Mouse (Mus musculus) left cerebral cortex, adult 2 months (tissue): ENCODE measurements around the gene Rab11fip4. TPM values are rescaled to one million over a fixed set of nuclear protein-coding genes. Genes with fewer than 3 reads are reported as not detected.

Source experiments
- DNase-seq, 2 experiments: peaks; one replicate each; pipeline ENCODE4 v3.0.0; 2021 to 2022; ENCODE audit warnings: low spot score in 2 of 2, mixed read lengths in 1 of 2; ENCODE audit errors: extremely low spot score in 1 of 2
- H3K27ac ChIP-seq: fragments of 200-600 bp; 2 replicates; pipeline ENCODE4 v1.8.1; 2022
- H3K4me3 ChIP-seq: fragments of 200-600 bp; 2 replicates; pipeline ENCODE4 v1.8.1; 2022
- CTCF ChIP-seq: fragments of 200-600 bp; IDR thresholded peaks from 2 replicates; pipeline ENCODE4 v1.8.1; 2022; ENCODE audit warnings: antibody characterized with exemption, mild to moderate bottlenecking, moderate library complexity
- intact Hi-C: fragments of 180-260 bp; cut with DNase I; formaldehyde crosslinking; loops from one replicate; pipeline ENCODE4 v1.15.1; 2025
- total RNA-seq, 2 experiments: library from RNA; stranded (reverse); gene quantifications; 2 replicates each; pipeline ENCODE4 v1.2.3; 2021

Rab11fip4 gene
- total RNA-seq, 2 experiments from 2014 or later = 246 to 249 TPM

DNA sequence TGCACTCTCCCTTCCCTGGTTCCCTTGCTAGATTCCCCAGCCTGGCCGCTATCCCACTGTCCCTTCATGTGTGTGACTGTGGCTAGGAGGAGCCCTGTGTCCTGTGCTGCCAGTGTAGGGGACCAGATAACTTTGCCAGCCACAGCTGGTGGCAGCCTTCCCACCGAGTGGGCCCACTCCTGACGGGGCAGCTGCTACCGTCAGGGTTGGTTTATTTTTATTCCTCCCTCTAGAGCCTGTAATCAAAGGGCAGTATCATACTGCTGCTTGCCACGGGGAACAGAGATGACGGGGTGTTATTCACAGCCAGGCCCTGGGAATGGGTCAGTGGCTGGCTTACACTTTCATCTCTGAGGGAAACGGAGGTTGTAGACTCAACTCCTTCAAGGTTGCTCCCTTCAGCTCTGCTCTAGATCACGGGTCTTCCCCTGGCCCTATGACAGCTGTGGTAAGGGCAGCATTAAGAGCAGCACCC, 53.7 kb downstream of the Rab11fip4 start:
- intact Hi-C loops = no loop called here
- no peak overlapping the region; the same call in 1 of the 2 replicates for H3K27ac ChIP-seq

DNA sequence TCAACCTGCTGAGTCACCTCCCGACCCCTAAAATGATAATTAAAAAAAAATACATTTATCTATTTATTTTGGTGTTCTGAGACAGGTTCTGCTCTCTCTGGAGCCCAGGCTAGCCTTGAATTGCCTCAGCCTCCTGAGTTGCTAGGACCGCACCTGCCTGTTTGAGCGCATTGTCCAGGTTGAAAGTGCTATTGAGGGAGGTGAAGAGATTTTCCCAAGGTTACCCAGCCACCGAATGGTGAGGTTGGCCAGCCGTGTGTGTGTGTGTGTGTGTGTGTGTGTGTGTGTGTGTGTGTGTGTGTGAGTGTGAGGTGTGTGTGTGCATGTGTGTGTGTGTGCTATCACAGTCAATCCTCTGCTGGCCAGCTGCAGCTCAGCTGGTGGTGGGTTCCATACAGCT, 55.0 kb downstream of the Rab11fip4 start:
- DNase-seq = no peak
- TF ChIP-seq CTCF = no peak
- intact Hi-C loops = no loop called here
- H3K4me3 ChIP-seq = no peak overlapping the region
- H3K27ac ChIP-seq = no peak overlapping the region

More for the DNA sequence above, 53.7 kb downstream of the Rab11fip4 start:
- DNase-seq = no peak
- no peak overlapping the region for H3K4me3 ChIP-seq
- TF ChIP-seq CTCF = no peak

DNA sequence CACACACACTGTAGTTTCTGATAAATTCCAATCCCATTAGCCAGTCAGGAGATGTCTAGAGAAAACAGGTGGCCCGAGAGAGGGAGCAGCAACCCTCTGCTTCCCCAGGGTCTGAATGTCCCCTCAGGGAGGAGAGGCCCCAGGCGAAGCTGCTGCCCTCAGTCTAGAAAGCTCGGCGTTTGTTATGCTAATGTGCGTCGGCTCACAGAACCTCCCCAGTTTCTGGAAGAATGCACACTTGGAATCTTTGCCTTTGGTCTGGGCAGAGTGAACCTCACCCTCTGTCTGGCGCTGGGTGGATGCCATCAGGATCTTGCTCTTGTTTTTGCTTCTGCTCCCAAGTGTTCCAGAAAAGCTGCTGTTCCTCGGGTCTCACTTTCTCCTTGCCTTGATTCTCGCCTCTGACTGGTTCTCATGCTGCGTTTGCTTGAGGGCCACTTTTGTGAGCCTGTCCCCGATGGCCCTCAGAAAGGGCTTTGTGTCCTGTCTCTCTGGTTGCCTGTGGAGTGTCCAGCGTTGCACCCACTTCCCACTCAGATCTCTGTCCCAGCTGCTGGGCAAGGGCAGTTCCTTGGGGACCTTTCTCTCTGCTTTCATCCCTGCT, 55.6 kb downstream of the Rab11fip4 start:
- no peak overlapping the region for H3K4me3 ChIP-seq
- intact Hi-C loops = no loop called here
- TF ChIP-seq CTCF = no peak
- no peak for DNase-seq
- peak overlapping the region; percentile 4; the same call in 1 of the 2 replicates for H3K27ac ChIP-seq

DNA sequence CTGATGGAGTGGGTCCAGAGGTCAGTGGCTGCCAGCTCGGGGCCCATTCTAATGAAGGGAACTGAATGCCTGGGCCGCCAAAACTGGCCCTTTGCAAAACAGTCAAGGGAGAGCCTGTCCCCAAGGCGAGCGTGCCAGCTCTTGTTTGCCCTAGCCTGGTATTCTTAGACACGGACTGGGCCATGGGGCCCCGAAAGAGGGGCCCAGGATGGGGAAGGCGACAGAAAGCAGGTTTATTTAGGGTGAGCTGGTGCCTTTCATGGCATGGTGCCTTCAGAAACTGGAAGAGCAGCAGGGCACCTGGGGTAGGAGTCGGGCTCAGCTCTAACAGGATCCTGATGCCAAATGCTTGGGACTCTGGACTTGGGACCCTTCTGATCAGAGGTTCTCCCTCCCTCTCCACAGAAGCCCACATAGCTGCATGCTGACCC, 56.1 kb downstream of the Rab11fip4 start:
- H3K27ac ChIP-seq = peak overlapping the region; percentile 4; the same call in 1 of the 2 replicates
- H3K4me3 ChIP-seq = no peak overlapping the region
- intact Hi-C loops = no loop called here
- TF ChIP-seq CTCF = no peak
- DNase-seq = peak in 1 of 2 experiments; percentile 64

DNA sequence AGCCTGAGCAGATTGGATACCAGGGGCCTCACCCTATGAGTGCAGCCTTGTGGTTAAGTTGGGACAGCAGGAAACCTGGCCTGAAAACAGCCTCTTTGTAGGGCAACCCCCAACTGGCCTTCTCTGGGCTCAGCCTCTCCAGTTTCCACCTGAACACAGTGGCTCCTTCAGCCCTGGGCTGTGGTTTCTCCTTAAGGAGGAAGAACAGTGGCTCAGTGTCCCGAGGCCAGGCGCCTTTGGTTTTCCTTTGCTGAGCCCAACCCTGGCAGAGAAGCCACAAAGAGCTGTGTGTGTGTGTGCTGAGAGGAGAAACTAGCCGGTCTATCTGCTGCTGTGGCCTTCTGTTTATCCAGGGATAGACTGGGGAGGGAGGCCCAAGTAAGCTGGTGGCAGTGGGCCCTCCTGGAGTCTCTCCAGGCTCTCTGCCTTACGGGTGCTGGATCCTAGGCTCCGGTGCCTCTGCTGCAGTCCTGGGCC, 59.4 kb downstream of the Rab11fip4 start:
- H3K27ac ChIP-seq = peak overlapping the region; percentile 54
- H3K4me3 ChIP-seq = no peak overlapping the region
- no peak for DNase-seq
- intact Hi-C loops = no loop called here
- no peak for TF ChIP-seq CTCF

DNA sequence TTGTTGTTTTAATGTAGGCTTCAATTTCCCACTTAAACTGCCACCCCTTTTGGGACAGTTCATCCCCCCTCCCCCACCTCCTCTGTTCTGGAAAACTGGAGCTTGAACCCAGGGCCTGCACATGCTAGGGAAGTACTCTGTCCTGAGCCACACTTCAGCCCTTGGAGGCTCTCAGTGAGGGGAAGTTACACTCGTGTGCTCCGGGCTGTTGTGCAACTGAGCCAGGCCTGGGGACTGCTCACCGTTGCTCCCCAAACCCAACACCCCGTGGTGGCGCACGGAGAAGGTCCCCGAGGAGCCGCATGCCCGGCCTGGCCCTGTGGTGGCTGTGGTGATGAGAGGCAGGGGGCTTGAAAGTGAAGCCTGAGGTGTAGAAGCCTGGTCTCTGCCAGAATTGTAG, 61.2 kb downstream of the Rab11fip4 start:
- no peak for DNase-seq
- Histone ChIP-seq H3K4me3 (no peak overlapping the region), H3K27ac (no peak overlapping the region)
- intact Hi-C loops = no loop called here
- no peak for TF ChIP-seq CTCF

DNA sequence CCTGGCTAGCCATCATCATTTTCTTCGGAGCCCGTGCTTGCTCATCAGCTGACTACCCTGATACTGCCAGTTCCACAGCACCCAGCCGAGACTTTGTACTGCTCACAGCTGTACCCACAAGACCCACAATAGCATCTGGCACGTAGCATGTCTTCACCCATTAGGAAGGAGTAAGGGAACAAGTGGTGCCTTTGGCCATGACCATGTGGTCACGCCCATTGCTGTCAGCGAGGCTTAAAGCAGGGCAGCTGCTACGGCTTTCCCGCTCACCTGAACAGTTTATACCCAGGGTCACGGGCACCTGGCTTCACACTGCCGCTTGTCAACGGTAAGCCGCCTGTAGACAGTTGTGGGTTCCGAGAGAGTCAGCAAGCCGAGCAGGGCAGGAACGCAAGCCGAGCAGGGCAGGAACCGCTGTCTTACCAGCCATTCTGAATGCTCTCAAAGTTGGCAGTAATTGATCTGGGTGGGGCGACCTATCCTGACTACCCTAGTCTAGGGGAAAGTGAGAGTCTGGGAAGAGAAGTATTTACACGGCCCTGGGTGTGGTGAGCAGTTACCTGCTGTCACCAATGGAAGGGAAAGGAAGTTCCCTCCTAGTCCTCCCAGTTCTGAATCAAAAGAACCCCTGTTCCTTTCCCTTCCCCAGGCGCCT, 62.0 kb downstream of the Rab11fip4 start:
- Histone ChIP-seq H3K4me3 (no peak overlapping the region), H3K27ac (no peak overlapping the region)
- no peak for DNase-seq
- TF ChIP-seq CTCF = no peak
- intact Hi-C loops = no loop called here

DNA sequence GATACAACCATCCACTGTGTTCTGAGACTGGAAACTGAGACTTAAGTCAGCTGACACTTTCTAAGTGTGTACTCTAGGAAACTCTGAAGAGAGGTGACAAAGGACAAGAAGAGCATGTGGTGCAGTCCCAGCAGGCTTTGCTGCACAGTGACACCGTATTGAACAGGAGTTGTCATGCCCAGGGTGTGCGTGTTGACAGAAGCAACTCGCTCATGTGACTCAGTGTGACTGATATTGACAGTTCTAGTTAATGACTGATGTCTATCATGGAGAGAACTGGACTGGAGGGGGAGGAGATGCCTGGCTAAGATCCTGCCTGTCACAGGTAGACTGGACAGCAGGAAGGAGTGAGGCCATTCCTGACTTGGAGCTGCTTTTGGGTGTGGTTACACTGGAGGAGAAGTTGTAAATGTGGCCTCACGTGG, 63.4 kb downstream of the Rab11fip4 start:
- H3K4me3 ChIP-seq = no peak overlapping the region

DNA sequence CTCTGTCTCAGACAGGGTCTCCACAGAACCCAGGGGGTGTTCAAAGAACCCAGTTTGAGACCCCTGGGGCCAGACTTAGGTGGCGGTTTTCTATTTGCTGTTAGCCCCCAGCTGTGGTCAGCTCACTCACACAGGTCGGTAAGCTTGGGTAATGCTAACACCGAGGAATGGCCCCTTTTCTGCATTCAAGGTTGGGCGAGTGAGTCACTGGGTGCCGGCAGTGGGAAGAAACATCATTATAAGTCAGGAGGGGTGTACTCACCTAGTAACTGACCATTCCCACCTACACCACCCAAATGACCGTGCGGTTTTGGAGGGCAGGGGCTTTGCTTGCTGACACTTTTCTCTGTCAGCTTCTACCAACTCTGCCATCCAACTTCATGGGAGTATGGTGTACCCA, 64.6 kb downstream of the Rab11fip4 start:
- no peak for DNase-seq
- TF ChIP-seq CTCF = no peak
- Histone ChIP-seq H3K27ac (no peak overlapping the region), H3K4me3 (no peak overlapping the region)
- intact Hi-C loops = no loop called here

More for the DNA sequence above, 63.4 kb downstream of the Rab11fip4 start:
- no peak for DNase-seq
- intact Hi-C loops = no loop called here
- no peak overlapping the region for H3K27ac ChIP-seq
- no peak for TF ChIP-seq CTCF

DNA sequence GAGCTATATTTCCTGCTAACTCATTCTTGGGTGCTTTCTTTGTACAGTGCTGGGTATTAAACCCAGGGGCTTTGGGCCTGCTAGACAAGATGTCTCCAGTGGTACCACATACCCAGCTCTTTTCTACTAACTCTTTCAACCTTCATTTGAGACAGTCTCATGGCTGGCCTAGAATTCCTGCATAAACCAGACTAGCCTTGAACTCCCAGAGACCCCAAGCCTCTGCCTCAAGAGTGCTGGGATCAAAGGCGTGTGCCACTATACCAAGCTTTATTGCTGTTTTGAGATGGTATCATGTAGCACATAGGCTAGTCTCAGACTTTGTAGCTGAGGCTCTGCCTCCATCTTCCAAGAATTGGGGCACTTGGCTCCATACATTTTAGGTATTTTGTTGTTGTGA, 65.5 kb downstream of the Rab11fip4 start:
- Histone ChIP-seq H3K4me3 (no peak overlapping the region), H3K27ac (no peak overlapping the region)
- no peak for TF ChIP-seq CTCF
- DNase-seq = no peak
- intact Hi-C loops = no loop called here

DNA sequence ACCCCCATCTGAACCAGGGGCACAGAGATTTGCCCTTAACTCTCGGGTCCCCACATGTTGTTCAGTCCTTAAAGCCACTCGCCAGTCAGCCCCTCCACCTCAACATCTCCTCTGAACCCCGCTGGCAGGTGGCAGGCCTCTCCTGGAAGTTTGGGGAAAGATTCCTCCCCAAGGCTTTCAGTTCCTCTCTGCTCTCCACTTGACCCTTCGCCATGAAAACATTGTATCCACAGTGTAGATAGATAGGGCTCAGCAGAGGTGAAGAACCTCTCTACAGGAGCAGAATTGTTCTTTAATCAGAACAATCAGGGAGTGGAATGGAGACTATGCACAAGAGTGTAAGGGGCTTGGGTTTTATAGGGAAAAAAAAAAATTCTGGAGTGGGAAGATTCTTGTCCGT, 66.0 kb downstream of the Rab11fip4 start:
- no peak for DNase-seq
- TF ChIP-seq CTCF = no peak
- intact Hi-C loops = no loop called here
- Histone ChIP-seq H3K27ac (no peak overlapping the region), H3K4me3 (no peak overlapping the region)

DNA sequence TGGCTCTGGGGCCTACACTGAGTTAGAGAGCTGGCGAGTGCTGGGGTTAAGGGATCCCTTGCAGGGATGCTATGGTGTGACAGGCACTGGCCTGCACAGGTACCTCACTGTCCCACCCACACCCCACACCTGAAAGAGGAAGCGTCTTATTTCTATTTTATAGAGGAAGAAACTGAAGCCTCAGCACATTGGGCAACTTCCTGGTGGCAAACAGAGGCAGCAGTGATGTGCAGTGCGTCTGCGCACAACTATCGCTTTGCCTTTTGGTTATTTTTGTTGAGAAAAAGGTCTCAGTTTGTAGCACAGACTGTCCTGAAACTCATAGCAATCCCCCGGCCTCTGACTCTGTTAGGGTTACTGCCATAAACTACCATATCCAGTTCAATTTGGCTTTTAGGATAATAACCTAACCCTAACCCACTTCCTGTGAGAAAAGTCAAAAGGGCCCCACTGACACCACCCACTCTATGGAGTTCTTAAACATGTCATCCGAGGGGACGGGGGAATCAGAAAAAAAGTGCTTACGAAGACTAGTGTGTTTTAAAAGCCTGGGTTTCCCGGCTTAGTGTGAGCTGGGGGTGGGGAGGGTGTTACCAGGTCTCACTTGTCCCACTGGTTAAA, 67.3 kb downstream of the Rab11fip4 start:
- intact Hi-C loops = no loop called here
- TF ChIP-seq CTCF = no peak
- no peak overlapping the region for H3K27ac ChIP-seq
- no peak for DNase-seq
- no peak overlapping the region for H3K4me3 ChIP-seq
